Mouse (Mus musculus) testis, adult 2 months (tissue): ENCODE measurements around the gene Ttc28. TPM values are rescaled to one million over a fixed set of nuclear protein-coding genes. Genes with fewer than 3 reads are reported as not detected.

Source experiments
- H3K27ac ChIP-seq: fragments of 200-500 bp; 2 replicates; pipeline ENCODE4 v1.5.1; 2012; ENCODE audit warnings: low read depth, low read length; ENCODE audit not compliant: control insufficient read depth, insufficient read depth
- H3K27me3 ChIP-seq: fragments of 200-500 bp; 2 replicates; pipeline ENCODE4 v1.6.1; 2012; ENCODE audit warnings: mild to moderate bottlenecking, low read length, moderate library complexity; ENCODE audit not compliant: control insufficient read depth, insufficient read depth
- H3K36me3 ChIP-seq: fragments of 200-500 bp; 2 replicates; pipeline ENCODE4 v1.6.1; 2012; ENCODE audit warnings: mild to moderate bottlenecking, low read length; ENCODE audit not compliant: control insufficient read depth, insufficient read depth
- H3K4me1 ChIP-seq: fragments of 200-500 bp; 2 replicates; pipeline ENCODE4 v1.6.1; 2012; ENCODE audit warnings: low read length; ENCODE audit not compliant: control insufficient read depth, insufficient read depth
- H3K4me3 ChIP-seq: fragments of 200-500 bp; 2 replicates; pipeline ENCODE4 v1.5.1; 2012; ENCODE audit warnings: low read depth, mild to moderate bottlenecking, low read length, moderate library complexity, mixed read lengths; ENCODE audit not compliant: control insufficient read depth
- CTCF ChIP-seq: fragments of 200-500 bp; IDR thresholded peaks from 2 replicates; pipeline ENCODE4 v1.5.1; 2012; ENCODE audit warnings: low read depth, mild to moderate bottlenecking, inconsistent platforms, low read length, moderate library complexity; ENCODE audit not compliant: control insufficient read depth, insufficient read depth, insufficient replicate concordance
- POLR2A ChIP-seq: fragments of 200-500 bp; IDR thresholded peaks from 2 replicates; pipeline ENCODE4 v1.6.1; 2012; ENCODE audit warnings: low read depth, mild to moderate bottlenecking, inconsistent platforms, low read length, moderate library complexity; ENCODE audit not compliant: control insufficient read depth
- polyA plus RNA-seq: library from polyadenylated mRNA; depleted of rRNA; stranded (reverse); fragments of >200 nt; gene quantifications from 2 replicates; pipeline ENCODE4 v1.2.3, GENCODE M21; 2012

Gene Ttc28
- polyA plus RNA-seq, 1 experiment: 4.6 TPM

DNA sequence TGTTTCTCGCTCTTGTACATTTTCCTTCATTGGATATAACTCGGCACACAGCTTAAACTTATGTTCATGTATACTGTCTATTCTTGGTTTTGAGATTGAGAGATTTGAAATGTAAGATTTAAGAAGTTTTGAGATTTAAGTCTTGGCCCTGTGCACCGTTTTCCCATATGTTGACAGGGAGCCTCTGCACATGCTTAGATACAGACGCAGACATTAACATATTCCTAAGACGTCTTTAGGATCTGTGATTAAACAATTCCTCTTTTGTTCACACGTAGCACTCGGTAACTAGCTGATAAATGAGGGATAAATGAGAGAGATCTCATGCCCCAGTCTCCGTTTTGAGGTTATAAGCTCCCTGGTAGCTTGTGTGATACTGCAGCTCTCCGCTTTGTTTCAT is 174.8 kb downstream of the Ttc28 start:
- no peak overlapping the region for H3K27ac ChIP-seq
- TF ChIP-seq CTCF (no peak), POLR2A (no peak)
- no peaks in the 10 kb centered on the region for H3K27me3 ChIP-seq
- no peak overlapping the region for H3K4me3 ChIP-seq
- no peaks in the 10 kb centered on the region for H3K4me1 ChIP-seq
- H3K36me3 ChIP-seq: no peaks in the 10 kb centered on the region

DNA sequence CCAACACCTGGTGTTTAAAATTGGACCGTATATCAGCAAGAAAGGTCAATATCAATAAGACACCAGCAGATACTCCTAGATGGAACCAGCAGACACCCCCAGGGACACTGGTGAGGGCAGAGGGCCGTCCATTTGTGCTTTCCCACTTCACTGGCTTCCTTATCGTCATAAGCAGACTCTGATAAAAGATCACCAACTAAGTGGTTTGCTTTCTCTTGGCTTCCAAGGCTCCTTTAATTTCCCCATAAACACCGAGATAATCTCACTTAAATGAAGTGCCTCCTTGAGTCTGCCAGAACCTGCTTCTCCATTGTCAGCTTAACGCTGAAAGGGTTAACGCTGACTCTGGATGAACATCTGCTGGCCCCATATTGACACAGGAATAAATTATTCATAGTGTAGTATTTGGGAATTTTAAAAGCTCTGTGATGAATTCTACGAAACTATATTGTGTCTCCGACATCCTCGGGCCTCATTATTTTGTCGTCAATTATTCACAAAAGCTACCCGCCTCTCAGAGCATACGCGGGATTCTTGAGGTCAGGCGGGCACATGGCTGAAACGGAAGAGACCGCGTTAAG is 175.3 kb downstream of the Ttc28 start:
- Histone ChIP-seq H3K27me3 (no peaks in the 10 kb centered on the region), H3K27ac (no peak overlapping the region), H3K36me3 (no peaks in the 10 kb centered on the region), H3K4me3 (no peak overlapping the region), H3K4me1 (no peaks in the 10 kb centered on the region)
- TF ChIP-seq CTCF (no peak), POLR2A (no peak)

DNA sequence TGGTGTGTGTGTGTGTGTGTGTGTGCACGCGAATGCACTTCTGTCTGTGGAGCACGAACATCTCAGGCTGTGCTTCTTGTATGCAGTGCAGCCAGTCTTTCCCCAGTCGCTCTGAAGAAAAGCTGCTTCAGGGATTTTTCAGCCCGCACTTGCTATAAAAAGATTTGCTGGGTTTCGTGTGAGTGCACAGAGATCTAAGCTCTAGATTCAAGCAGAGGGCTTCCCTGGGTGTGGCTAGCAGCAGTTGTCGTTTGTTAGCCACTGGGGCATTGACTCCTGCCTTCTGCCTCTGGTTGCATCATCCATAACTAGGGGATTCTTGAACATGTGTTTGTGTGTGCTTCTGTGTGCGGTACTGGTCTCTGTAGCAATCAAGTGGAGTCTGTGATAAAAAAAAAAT is 175.9 kb downstream of the Ttc28 start:
- Histone ChIP-seq H3K4me3 (no peak overlapping the region), H3K36me3 (no peaks in the 10 kb centered on the region), H3K4me1 (no peaks in the 10 kb centered on the region), H3K27me3 (no peaks in the 10 kb centered on the region), H3K27ac (no peak overlapping the region)
- TF ChIP-seq POLR2A (no peak), CTCF (no peak)

DNA sequence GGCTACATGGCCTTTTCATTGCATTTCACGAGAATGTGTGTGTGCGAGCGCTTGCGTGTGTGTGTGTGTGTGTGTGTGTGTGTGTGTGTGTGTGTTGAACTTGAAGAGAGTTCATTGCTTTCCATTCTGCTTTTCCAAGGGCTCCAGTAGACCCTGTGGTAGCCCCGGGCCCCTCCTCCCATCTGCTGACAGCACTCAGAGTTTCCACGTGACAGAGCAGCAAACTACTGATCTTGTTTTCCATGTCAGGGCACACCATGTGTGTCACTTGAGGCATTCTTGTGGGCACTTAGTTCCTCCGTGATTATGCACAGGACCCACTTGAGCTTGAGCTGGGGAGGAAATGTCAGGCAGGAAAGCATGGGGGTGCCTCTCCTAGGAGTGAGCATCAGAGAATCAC is 177.5 kb downstream of the Ttc28 start:
- H3K4me1 ChIP-seq: no peaks in the 10 kb centered on the region

DNA sequence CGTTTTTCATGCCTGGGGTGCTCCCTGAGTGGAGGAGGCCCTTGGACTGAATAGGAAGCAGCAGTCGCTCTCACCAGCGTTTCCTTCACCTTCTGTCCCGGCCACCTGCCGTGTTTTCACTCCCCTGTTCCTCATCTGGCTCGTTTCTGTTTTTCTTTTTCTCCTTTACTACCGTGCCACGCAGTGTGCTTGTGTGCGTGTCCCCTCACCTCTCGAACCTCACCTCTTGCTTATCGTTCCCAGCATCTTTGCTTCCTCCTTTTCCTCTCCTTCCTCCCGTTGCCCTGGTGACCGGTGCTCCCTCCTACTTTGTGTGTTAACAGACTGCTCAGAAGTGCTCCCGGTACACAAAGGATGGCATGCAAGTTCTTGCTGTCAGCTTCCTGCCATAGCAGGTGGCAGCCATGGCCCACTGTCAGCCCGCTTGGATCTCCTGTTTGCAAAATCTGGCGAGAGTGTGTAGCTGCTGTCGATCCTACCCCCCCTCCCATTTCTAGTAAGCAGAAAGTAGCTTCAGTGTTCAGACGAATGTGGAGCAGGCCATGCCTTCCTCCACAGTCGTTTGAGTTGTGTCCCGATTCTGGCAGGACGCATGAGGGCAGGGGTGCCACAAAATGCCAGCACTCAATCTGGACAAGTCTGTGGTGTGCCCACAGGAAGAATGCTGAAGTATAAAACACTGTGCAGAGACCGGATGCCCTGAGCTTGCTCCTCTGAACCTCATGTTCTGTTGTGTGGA is 179.0 kb downstream of the Ttc28 start:
- TF ChIP-seq CTCF: no peak
- TF ChIP-seq POLR2A: no peak
- H3K36me3 ChIP-seq: no peaks in the 10 kb centered on the region
- no peak overlapping the region for H3K27ac ChIP-seq
- no peaks in the 10 kb centered on the region for H3K4me1 ChIP-seq
- no peak overlapping the region for H3K4me3 ChIP-seq
- no peaks in the 10 kb centered on the region for H3K27me3 ChIP-seq

More for the DNA sequence above, 177.5 kb downstream of the Ttc28 start:
- Histone ChIP-seq H3K36me3 (no peaks in the 10 kb centered on the region), H3K27me3 (no peaks in the 10 kb centered on the region), H3K27ac (no peak overlapping the region), H3K4me3 (no peak overlapping the region)
- TF ChIP-seq POLR2A (no peak), CTCF (no peak)

DNA sequence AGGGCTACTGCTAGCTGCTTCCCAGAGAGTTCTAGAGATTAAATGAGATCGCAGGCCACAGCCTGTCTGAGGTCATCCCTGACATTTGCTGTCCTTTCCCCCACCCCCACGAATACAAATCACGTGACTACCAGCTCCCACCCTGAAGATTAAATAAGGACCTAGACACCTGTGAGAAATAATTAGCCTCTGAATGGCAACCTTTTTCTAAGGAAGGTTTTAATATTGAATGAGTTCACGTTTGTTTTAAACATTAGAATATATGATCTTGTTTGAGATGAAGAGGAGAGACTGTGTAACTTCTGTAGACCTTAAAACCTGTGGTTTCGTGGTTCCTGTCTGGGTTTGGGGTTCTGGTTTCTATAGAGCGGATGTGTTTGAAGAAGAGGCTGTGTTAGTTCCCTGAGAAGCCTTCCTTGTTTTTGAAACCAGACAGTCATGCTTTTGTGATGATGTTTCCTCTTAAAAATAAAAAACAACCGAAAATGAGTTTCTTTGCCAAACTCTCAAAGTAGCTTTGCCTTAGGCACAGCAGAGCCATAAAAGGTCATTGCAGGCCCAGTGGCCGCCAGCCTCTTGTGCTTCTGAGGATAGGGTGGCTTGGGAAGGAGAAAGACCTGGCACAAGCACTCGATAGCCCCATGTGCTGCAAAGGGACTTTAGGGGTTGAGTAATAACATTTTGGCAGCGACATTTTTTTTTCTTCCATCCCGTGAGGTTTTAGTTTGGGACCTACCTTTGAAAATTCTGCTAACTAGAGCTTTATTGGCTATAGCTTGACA is 179.7 kb downstream of the Ttc28 start:
- H3K36me3 ChIP-seq: no peaks in the 10 kb centered on the region
- H3K27ac ChIP-seq: no peak overlapping the region
- no peak overlapping the region for H3K4me3 ChIP-seq
- no peaks in the 10 kb centered on the region for H3K27me3 ChIP-seq
- no peaks in the 10 kb centered on the region for H3K4me1 ChIP-seq
- TF ChIP-seq POLR2A: no peak
- no peak for TF ChIP-seq CTCF

DNA sequence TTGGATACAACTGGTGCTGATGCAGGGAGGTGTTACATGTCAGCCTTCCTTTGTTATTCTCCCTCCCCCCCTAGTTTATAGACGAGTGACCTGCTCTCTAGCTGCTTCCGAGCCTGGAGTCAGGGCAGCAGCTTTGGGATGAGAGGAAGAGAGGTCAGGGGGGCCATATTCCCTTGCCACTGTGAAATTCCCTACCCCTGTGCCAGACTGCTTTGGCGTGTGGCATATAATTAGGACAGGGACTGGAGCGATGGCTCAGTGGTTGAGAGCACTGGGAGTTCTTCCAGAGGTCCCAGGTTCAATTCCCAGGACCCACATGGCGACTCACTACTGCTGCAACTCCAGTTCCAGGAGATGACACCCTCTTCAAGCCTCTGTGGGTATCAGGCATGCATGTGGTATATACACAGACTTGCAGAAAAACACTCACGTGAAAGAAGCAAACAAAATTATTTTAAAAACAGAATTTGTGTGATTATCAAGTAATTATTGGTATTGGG is 180.7 kb downstream of the Ttc28 start:
- Histone ChIP-seq H3K36me3 (no peaks in the 10 kb centered on the region), H3K27me3 (no peaks in the 10 kb centered on the region), H3K4me1 (no peaks in the 10 kb centered on the region), H3K27ac (no peak overlapping the region), H3K4me3 (no peak overlapping the region)
- TF ChIP-seq POLR2A (no peak), CTCF (no peak)

DNA sequence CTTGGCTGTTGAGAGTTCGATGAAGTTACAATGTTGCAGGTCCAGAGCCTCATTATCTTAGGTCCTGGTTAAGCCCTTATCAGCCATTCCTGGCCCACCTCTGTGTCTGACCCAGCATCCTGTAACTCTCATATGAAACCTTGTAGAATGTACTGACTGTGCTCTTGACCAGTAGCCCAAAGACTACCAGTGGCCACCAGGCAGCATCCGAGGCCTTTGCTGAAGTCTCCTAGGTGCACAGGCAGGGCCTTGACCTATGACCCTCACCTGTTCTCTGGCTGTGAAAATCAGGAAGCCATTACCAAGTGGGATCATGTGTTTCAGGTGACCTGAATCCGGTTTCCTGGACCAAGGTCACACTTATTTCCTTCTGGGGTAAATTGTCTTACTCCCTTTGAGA is 183.6 kb downstream of the Ttc28 start:
- Histone ChIP-seq H3K27ac (no peak overlapping the region), H3K27me3 (no peaks in the 10 kb centered on the region), H3K36me3 (no peaks in the 10 kb centered on the region), H3K4me1 (no peaks in the 10 kb centered on the region), H3K4me3 (no peak overlapping the region)
- TF ChIP-seq POLR2A: no peak
- no peak for TF ChIP-seq CTCF
